Mouse (Mus musculus) limb, embryonic 13.5 days (tissue): ENCODE results near the gene Drd2. TPM values are rescaled to one million over a fixed set of nuclear protein-coding genes. Genes with fewer than 3 reads are reported as not detected.

Source experiments
- ATAC-seq: fragments of 200-750 bp; cut with Nextera tagmentation; 2 replicates; pipeline ENCODE4 v1.8.0; 2017; ENCODE audit warnings: low read depth, moderate number of reproducible peaks, moderate TSS enrichment; ENCODE audit not compliant: low FRiP score
- H3K27ac ChIP-seq: fragments of 300-500 bp; sonication (generic); 2 replicates; pipeline ENCODE4 v1.5.1; 2015; ENCODE audit warnings: inconsistent platforms, mild to moderate bottlenecking, moderate library complexity
- H3K27me3 ChIP-seq: fragments of 300-500 bp; sonication (generic); 2 replicates; pipeline ENCODE4 v1.6.1; 2015; ENCODE audit warnings: mild to moderate bottlenecking, inconsistent platforms
- H3K36me3 ChIP-seq: fragments of 300-500 bp; sonication (generic); 2 replicates; pipeline ENCODE4 v1.6.1; 2015; ENCODE audit warnings: inconsistent platforms, mild to moderate bottlenecking, moderate library complexity
- H3K4me1 ChIP-seq: fragments of 300-500 bp; sonication (generic); 2 replicates; pipeline ENCODE4 v1.6.1; 2015; ENCODE audit warnings: inconsistent platforms
- H3K4me2 ChIP-seq: fragments of 300-500 bp; sonication (generic); replicated peaks from 2 replicates; pipeline ENCODE4 v1.6.1; 2015; ENCODE audit warnings: inconsistent platforms, mild to moderate bottlenecking, moderate library complexity
- H3K4me3 ChIP-seq: fragments of 300-500 bp; sonication (generic); 2 replicates; pipeline ENCODE4 v1.5.1; 2015; ENCODE audit warnings: moderate library complexity, mild to moderate bottlenecking, inconsistent platforms
- H3K9ac ChIP-seq: fragments of 300-500 bp; sonication (generic); 2 replicates; pipeline ENCODE4 v1.6.1; 2015; ENCODE audit warnings: mild to moderate bottlenecking, inconsistent platforms
- H3K9me3 ChIP-seq: fragments of 300-500 bp; sonication (generic); 2 replicates; pipeline ENCODE4 v1.6.1; 2016; ENCODE audit warnings: inconsistent platforms
- WGBS: fragments of 180-500 bp; shearing (Covaris S2); methylation state at CpG from one replicate; pipeline ENCODE4 v1.1.7; 2015; 5-methylcytosine and 5-hydroxymethylcytosine counted together
- polyA plus RNA-seq: library from polyadenylated mRNA; unstranded; fragments of >200 nt; fragmentation: Nextera tagmentation; extraction: Ambion mirVana; gene quantifications from 2 replicates; pipeline ENCODE4 v1.2.1, GENCODE M21; 2015

Drd2 gene
- polyA plus RNA-seq, 1 experiment from 2014 or later: not detected

DNA sequence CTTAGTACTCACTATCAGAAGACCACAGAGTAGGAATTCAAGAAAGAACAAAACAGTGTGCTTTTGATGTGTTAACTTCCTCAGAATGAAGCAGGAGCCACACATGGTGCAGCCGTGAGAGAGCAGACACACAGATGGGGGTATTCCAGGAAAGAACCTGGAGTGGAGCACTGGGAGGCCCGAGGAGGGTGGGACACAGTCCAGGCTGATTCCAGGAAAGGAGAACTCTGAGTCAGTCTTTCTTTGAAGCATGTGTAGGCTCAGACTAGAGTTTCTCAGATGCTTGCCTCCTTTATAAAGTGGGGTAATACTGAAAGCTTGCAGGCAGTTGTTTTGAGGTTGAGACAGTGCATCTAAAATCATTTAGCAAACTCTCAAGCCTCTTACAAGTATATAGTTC, 51.8 kb downstream of the Drd2 start:
- Histone ChIP-seq H3K4me2 (no peak overlapping the region), H3K4me1 (no peaks in the 10 kb centered on the region), H3K9me3 (no peaks in the 10 kb centered on the region), H3K36me3 (no peaks in the 10 kb centered on the region), H3K4me3 (no peak overlapping the region), H3K9ac (no peak overlapping the region), H3K27me3 (no peaks in the 10 kb centered on the region), H3K27ac (no peak overlapping the region)
- 44% methylated on average over 2 of the region's 2 CpGs for WGBS
- no peak for ATAC-seq

DNA sequence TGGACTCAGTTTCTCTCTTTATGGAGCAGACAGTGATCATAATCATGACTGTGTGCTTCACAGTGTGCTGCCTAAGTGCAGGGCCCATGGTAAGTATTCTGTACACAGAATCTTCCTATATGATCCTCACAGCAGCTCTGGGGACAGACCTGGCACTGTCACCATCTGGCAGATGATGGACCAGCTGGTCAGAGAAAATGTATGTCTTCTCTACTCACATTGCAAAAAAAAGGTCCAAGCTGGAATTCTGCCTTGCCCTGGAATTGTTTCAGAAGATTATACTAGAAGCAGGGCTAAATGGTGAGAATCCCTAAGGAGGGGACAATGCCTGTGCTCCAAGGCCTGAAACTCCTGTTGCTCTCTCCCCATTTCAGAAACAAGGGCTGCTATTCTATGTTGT, 55.6 kb downstream of the Drd2 start:
- H3K27me3 ChIP-seq: no peaks in the 10 kb centered on the region
- no peaks in the 10 kb centered on the region for H3K36me3 ChIP-seq
- no peak overlapping the region for H3K4me3 ChIP-seq
- H3K4me1 ChIP-seq: no peaks in the 10 kb centered on the region
- ATAC-seq: no peak
- H3K9me3 ChIP-seq: no peaks in the 10 kb centered on the region
- no peak overlapping the region for H3K27ac ChIP-seq
- no peak overlapping the region for H3K9ac ChIP-seq
- H3K4me2 ChIP-seq: no peak overlapping the region

DNA sequence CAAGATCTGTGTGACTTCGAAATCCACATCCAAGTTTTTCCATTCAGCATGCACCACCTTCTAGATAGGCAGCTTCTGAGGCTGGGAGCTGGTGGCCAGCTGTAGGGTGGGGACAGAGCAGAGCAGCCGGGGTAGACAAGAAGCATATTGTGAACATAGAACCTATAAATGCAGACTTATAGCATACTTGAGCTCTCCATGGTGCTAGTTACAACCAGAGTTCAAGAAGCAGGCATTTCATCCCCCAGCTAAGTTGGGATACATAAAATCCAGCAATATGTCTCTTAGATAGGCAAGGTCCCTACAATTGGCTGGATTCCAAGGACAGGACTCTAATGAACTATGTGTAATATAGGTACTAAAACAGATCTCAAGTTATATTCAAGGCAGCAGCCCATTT, 63.3 kb downstream of the Drd2 start:
- no peak overlapping the region for H3K27ac ChIP-seq
- no peak overlapping the region for H3K9ac ChIP-seq
- H3K9me3 ChIP-seq: no peaks in the 10 kb centered on the region
- ATAC-seq: no peak
- no peaks in the 10 kb centered on the region for H3K27me3 ChIP-seq
- H3K4me1 ChIP-seq: no peaks in the 10 kb centered on the region
- H3K4me3 ChIP-seq: no peak overlapping the region
- H3K36me3 ChIP-seq: no peaks in the 10 kb centered on the region
- no peak overlapping the region for H3K4me2 ChIP-seq
- WGBS: 52% methylated on average over 2 of the region's 2 CpGs

DNA sequence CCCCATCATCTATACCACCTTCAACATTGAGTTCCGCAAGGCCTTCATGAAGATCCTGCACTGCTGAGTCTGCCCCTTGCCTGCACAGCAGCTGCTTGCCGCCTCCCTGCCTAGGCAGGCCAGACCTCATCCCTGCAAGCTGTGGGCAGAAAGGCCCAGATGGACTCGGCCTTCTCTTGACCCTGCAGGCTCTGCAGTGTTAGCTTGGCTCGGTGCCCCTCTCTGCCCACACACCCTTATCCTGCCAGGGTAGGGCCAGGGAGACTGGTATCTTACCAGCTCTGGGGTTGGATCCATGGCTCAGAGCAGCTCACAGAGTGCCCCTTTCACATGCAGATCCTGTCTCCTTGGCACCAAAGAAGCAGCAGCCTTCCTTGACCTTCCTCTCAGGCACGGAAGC, 66.6 kb downstream of the Drd2 start:
- no peak overlapping the region for H3K4me2 ChIP-seq
- WGBS: 82% methylated on average over 5 of the region's 5 CpGs
- no peaks in the 10 kb centered on the region for H3K36me3 ChIP-seq
- H3K9me3 ChIP-seq: no peaks in the 10 kb centered on the region
- H3K4me1 ChIP-seq: no peaks in the 10 kb centered on the region
- no peak overlapping the region for H3K9ac ChIP-seq
- no peak overlapping the region for H3K27ac ChIP-seq
- H3K4me3 ChIP-seq: no peak overlapping the region
- no peak for ATAC-seq
- 0 out of 2 replicates have a peak, but pooled peaks cover under 1% of the 10 kb centered on the region for H3K27me3 ChIP-seq

DNA sequence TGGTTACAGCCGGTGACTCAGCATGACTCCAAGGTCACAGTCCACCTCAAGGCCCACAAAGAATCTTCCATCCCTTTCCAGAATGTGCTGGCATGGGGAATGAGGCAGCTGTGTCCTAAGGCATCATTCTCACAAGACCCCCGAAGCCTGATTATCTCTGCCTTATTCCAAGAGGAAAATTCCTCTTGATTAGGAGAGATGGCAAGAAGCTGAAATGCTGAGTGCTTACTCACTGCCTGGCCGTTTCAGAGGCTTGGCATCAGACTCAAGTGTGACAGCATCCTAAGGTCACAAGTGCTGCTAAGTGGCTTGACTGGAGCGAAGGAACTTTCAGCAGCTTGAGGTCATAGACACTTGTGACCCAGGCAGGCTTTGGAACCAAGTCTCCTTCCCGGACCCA, 70.2 kb downstream of the Drd2 start:
- ATAC-seq: no peak
- 82% methylated on average over 5 of the region's 5 CpGs for WGBS
- no peak overlapping the region for H3K4me2 ChIP-seq
- H3K4me1 ChIP-seq: no peaks in the 10 kb centered on the region
- H3K9ac ChIP-seq: no peak overlapping the region
- no peaks in the 10 kb centered on the region for H3K9me3 ChIP-seq
- no peak overlapping the region for H3K27ac ChIP-seq
- 0 out of 2 replicates have a peak, but pooled peaks cover 3% of the 10 kb centered on the region for H3K27me3 ChIP-seq
- H3K4me3 ChIP-seq: no peak overlapping the region
- H3K36me3 ChIP-seq: no peaks in the 10 kb centered on the region

DNA sequence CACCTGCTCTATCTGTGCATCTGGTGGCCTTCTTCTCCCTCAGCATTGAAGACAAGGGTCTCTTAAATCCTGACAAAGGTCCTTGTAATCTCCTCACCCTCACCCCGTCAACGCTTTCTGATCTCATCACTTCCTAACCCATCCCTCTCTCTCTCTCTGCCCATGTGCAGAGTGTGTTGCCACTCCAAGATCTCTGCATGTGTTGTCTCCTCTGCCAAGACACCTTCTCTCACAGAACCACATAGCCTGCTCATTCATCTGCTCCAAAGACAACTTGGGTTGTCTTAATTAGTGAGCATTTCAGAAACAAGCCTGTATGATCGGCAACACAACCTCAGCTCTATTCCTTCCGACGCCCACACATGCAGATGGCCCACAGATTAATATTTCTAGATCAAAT, 83.4 kb downstream of the Drd2 start:
- ATAC-seq: no peak
- Histone ChIP-seq H3K9ac (no peak overlapping the region), H3K27me3 (no peaks in the 10 kb centered on the region), H3K27ac (no peak overlapping the region), H3K4me2 (no peak overlapping the region), H3K9me3 (no peaks in the 10 kb centered on the region), H3K4me1 (no peaks in the 10 kb centered on the region; the same call in 1 of the 2 replicates), H3K4me3 (no peak overlapping the region), H3K36me3 (no peaks in the 10 kb centered on the region)
- whole genome bisulfite sequencing: 92% methylated on average over 5 of the region's 5 CpGs

DNA sequence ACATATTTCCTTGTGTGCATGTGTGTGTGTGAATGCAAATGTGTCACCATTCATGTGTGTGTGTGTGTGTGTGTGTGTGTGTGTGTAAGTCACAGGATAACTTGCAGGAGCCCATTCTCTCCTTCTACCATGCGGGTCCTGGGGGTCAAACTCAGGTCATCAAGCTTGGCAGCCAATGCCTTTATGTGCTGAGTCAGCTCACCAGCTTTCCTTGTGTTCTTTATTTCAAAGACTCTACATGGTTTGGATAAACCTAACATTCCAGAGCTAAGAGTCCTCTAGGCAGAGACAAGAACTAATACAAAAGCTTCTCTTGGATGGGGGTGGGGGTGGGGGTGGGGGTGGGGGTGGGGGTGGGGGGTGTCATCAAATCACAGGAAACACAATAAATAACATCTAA, 85.2 kb downstream of the Drd2 start:
- ATAC-seq: no peak
- H3K27me3 ChIP-seq: no peaks in the 10 kb centered on the region
- H3K4me3 ChIP-seq: no peak overlapping the region
- 62% methylated on average over 1 of the region's 1 CpGs for WGBS
- H3K9ac ChIP-seq: no peak overlapping the region
- H3K36me3 ChIP-seq: no peaks in the 10 kb centered on the region
- H3K27ac ChIP-seq: no peak overlapping the region
- no peaks in the 10 kb centered on the region for H3K9me3 ChIP-seq
- H3K4me2 ChIP-seq: no peak overlapping the region
- H3K4me1 ChIP-seq: peaks cover 6% of the 10 kb centered on the region; the same call in 1 of the 2 replicates

DNA sequence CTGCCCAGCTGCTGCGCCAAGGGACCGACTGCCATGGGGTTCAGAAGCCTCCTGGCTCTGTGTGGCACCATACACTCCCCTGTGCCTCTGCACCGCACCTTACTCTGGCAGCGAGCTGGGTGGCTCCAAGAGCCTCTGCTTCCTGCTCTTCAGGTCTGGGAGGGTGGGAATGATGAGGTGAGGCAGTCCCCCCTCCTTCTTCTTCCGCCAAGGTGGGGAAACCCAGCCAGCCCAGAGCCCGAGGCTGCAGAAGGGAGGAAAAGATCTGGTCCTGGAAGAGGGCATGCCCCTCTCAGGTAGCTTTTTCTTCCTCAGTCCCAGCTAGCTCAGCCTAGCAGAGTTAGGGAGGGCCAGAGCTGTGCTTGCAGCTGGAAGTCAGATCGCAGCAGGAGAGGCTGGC, 86.5 kb downstream of the Drd2 start, which contains the start of gene Ankk1:
TSS of gene Ankk1 (minus strand) at position 101 of the 400 bp plus-strand sequence.
- H3K27ac ChIP-seq: no peak within 1 kb of the TSS
- no peak within 1 kb of the TSS for H3K4me2 ChIP-seq
- H3K4me1 ChIP-seq: peaks cover 6% of the 10 kb centered on the region; the same call in 1 of the 2 replicates
- no peaks in the 10 kb centered on the region for H3K9me3 ChIP-seq
- H3K36me3 ChIP-seq: no peaks in the 10 kb centered on the region
- H3K27me3 ChIP-seq: no peaks in the 10 kb centered on the region
- no peak for ATAC-seq
- 76% methylated on average over 7 of the region's 7 CpGs for WGBS
- no peak within 1 kb of the TSS for H3K9ac ChIP-seq
- no peak within 1 kb of the TSS for H3K4me3 ChIP-seq

DNA sequence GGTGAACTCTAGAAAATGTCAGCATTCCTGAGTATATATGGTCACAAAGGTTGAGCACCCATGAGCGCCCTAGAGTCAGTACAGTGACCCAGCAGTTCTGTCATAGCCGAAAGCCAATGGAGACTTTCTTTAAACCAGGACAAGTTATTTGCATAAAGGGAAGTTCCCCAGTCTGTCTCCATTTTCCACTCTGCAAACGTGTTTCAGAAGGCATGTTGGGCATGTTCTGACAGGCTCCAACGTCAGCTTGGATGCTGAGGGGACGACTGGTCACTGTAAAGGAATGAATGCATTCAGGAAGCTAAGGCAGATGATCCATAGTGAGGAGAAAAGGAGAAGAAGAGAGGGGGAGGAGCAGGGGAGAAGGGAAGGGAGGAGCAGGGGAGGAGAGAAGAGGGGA, 87.1 kb downstream of the Drd2 start:
- no peak overlapping the region for H3K27ac ChIP-seq
- no peak overlapping the region for H3K4me2 ChIP-seq
- WGBS: 73% methylated on average over 5 of the region's 5 CpGs
- no peak overlapping the region for H3K4me3 ChIP-seq
- no peak for ATAC-seq
- no peaks in the 10 kb centered on the region for H3K9me3 ChIP-seq
- no peak overlapping the region for H3K9ac ChIP-seq
- H3K36me3 ChIP-seq: no peaks in the 10 kb centered on the region
- H3K27me3 ChIP-seq: no peaks in the 10 kb centered on the region
- peaks cover 6% of the 10 kb centered on the region; the same call in 1 of the 2 replicates for H3K4me1 ChIP-seq

DNA sequence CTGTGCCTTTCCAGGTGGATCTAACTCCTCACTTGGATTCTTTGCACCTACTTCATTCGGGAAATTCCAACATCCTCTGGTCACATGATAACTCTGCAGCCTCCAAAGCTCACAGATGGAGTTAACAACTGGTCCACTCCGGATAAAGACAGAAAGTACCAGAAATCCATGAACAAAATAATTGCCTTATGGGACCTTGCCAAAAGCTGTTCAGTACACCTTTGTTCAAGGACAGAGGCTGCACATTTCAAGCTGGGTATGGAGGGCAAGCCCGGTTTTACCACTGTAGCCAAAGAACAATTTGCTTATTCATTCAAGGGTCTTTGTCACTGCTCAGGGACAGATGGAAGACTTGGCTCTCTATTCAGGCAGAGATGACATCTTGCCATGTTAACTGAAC, 102.2 kb downstream of the Drd2 start:
- Histone ChIP-seq H3K4me2 (no peak overlapping the region), H3K9me3 (no peaks in the 10 kb centered on the region), H3K27ac (no peak overlapping the region), H3K4me1 (no peaks in the 10 kb centered on the region), H3K9ac (no peak overlapping the region), H3K36me3 (no peaks in the 10 kb centered on the region), H3K27me3 (no peaks in the 10 kb centered on the region), H3K4me3 (no peak overlapping the region)
- ATAC-seq: no peak
- WGBS: 68% methylated on average over 3 of the region's 3 CpGs

DNA sequence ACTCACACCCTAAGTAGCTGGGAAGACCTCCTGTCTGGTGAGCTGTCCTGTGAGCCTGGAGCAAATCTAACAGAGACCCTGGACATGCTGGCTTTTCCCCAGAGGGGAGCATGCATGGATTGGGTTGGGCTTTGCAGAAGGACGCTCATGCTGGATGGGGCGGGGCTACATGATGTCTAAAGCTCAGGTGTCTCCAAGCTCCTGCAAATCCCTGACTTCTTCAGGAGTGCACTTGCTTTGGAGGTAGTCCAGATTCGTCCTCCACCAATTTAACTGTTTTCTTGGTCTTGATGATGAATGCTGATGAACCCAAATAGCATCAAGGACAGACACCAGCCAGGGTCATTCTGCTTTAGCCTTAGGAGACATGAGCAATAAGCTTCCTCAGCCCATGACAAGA, 110.1 kb downstream of the Drd2 start:
- Histone ChIP-seq H3K9ac (no peak overlapping the region), H3K4me3 (no peak overlapping the region), H3K27ac (no peak overlapping the region), H3K27me3 (no peaks in the 10 kb centered on the region), H3K9me3 (no peaks in the 10 kb centered on the region), H3K4me1 (no peaks in the 10 kb centered on the region), H3K36me3 (no peaks in the 10 kb centered on the region), H3K4me2 (no peak overlapping the region)
- 73% methylated on average over 3 of the region's 3 CpGs for WGBS
- no peak for ATAC-seq

DNA sequence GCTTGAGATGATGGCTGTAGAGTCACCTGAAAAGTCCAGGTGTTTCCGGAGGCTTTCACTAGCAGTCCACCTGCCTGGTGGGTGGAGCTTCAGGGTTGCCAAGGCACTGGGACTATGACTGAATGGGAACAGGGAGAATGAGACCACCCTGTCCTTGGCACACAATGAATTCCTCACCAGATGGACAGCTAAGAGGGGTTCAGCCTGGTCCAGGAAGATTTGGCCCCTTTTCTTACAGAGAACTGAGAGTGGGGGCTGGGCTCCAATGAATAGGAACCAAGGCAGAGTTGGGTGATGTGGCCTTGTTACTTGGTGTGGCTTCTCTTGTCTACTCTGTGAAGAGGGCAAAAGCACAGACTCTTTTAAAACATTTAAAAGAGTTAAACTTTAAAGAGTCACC, 112.0 kb downstream of the Drd2 start:
- Histone ChIP-seq H3K4me3 (no peak overlapping the region), H3K36me3 (no peaks in the 10 kb centered on the region), H3K27ac (no peak overlapping the region), H3K9me3 (no peaks in the 10 kb centered on the region), H3K27me3 (no peaks in the 10 kb centered on the region), H3K4me1 (no peaks in the 10 kb centered on the region), H3K9ac (no peak overlapping the region), H3K4me2 (no peak overlapping the region)
- ATAC-seq: no peak
- 93% methylated on average over 1 of the region's 1 CpGs for WGBS

DNA sequence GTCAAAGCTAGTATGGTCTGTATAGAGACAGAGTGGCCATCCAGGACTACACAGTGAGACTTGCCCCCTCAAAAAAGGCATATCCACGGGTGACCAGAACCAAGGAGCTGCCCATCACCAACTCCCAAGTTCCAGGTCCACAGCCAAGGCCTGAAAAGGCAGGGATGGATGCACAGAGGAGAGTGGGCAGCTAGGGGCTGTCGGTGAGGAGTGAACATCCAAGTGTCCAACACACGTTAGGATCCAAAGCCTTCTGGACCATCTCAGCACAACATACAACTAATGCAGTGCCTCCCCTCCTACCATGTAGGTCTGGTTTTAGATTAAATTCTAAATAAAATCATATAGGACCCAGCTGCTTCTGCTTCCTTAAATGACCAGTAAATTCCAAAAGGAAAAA, 115.7 kb downstream of the Drd2 start:
- H3K9me3 ChIP-seq: no peaks in the 10 kb centered on the region
- no peak for ATAC-seq
- H3K27ac ChIP-seq: no peak overlapping the region
- no peaks in the 10 kb centered on the region for H3K4me1 ChIP-seq
- no peak overlapping the region for H3K9ac ChIP-seq
- no peak overlapping the region for H3K4me3 ChIP-seq
- H3K36me3 ChIP-seq: no peaks in the 10 kb centered on the region
- H3K27me3 ChIP-seq: no peaks in the 10 kb centered on the region
- 85% methylated on average over 3 of the region's 3 CpGs for WGBS
- H3K4me2 ChIP-seq: no peak overlapping the region
